Mouse (Mus musculus) thymus, adult 18-20 months (tissue): ENCODE results near the gene 1700016D06Rik.
A peak's percentile ranks its signal among the peaks of the same experiment; 100 is the strongest.

Source experiments
- DNase-seq, 2 experiments: peaks; one replicate each; pipeline ENCODE4 v3.0.0; 2022; ENCODE audit warnings: mixed read lengths in 2 of 2

The 1700016D06Rik gene

DNA sequence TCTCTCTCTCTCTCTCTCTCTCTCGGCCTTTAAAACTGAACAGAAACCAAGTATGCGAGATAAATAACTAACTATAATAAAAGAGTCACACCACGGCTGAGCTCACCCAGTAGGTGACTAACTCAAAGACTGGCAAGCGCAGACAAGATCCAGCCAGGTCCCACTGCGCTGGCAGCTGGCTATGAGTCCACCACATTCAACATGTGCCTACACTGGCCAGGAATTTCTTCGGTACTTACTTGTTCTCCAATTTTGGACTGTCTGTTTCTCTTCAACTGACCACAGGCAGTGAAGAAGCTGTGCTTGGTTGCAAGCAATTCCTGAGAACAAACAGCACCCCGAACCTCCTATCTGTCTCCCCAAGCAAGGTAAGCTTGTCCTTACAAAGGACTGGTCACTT lies 67.4 kb downstream of the 1700016D06Rik start:
- no peak for DNase-seq

DNA sequence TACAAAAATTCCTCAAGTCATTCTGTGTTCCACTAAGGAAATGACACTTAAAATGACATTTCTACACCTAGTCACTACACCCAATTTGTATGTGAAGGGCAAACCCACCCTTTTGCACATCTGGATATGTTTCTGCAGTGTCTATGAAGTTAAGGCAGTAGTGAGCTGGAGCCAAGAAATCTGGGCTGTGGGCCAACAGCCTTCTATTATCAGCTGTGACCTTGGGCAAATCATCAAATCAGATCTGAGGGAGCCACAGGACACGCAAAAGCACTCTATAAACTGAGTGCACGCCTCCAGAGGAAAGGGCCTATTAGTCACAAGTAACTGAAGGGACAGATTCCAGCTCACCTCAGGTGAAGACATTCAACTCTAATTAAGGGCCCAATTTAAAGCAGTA lies 68.5 kb downstream of the 1700016D06Rik start:
- DNase-seq, result no peak

GRCm38 (mm10) chr8:11629206-11629605 lies 71.7 kb downstream of the 1700016D06Rik start:
- no peak for DNase-seq

GRCm38 (mm10) chr8:11628506-11629132 lies 72.2 kb downstream of the 1700016D06Rik start:
- DNase-seq, result no peak

- no peak for DNase-seq
These were observed 73.1 kb downstream of the 1700016D06Rik start for GRCm38 (mm10) chr8:11627717-11628116.

GRCm38 (mm10) chr8:11625084-11625483 lies 75.8 kb downstream of the 1700016D06Rik start:
- no peak for DNase-seq

- no peak for DNase-seq
These were observed 81.8 kb downstream of the 1700016D06Rik start for GRCm38 (mm10) chr8:11619091-11619490.

GRCm38 (mm10) chr8:11618063-11618462 lies 82.8 kb downstream of the 1700016D06Rik start:
- DNase-seq, result no peak

GRCm38 (mm10) chr8:11616294-11616693 lies 84.6 kb downstream of the 1700016D06Rik start:
- peak in 1 of 2 experiments; percentile 30 for DNase-seq

DNA sequence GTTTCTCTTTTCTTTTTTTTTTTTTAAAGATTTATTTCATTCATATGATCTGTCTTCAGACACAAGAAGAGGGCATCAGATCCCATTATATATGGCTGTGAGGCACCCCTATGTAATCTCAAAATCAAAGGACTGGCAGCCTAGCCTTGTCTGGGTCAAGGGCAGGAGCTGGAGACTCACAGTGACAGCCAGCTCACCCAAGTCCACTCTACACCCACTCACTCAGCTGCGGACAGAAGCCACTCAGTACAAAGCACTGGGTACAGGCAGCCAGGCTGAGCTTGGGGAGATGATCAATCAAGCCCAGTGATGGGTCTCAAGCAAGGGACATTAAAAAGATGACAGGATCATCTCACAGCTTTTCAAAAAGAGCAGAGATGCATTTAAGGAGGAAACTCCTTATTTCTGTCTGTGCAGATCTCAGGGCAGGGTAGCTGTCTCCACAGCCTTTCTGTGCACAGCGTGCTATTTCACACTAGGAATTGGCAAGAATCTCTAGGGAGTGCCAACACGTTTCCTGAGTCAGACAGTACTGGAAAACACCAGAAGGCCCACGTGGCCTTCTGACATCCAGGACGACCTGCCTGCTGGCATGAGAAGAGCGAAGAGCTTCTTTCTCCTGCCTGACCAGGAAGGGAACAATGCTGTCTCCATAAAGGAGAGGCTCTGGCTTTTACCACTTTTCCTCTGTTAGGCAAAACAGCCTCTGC lies 86.6 kb downstream of the 1700016D06Rik start:
- no peak for DNase-seq

DNA sequence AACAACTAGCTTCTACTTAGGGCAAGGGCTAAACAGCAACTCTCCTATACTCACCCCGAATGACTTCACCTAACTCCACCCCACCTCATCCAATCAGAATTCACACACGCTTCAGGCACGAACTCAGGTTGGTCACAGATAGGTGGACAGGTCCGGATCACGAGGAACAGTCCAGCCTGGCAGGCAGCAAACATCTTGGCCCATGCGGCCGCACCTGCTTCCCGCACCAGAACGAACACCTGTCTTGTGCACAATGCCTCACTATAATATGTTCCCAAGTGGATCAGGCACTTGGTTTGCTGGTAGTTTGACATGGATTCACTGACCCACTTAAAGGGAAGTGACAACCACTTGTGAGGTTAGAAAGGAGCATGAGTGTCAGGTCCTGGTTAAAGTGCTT lies 92.0 kb downstream of the 1700016D06Rik start:
- DNase-seq, result no peak
